Mouse (Mus musculus) heart, embryonic 12.5 days (tissue): ENCODE measurements around the gene C87436. TPM values are rescaled to one million over a fixed set of nuclear protein-coding genes. Genes with fewer than 3 reads are reported as not detected.

Experiments
- ATAC-seq: fragments of 200-750 bp; cut with Nextera tagmentation; 2 replicates; pipeline ENCODE4 v1.8.0; 2017; ENCODE audit warnings: moderate TSS enrichment, moderate library complexity; ENCODE audit not compliant: insufficient number of reproducible peaks, low FRiP score
- H3K27ac ChIP-seq: fragments of 300-500 bp; sonication (generic); 2 replicates; pipeline ENCODE4 v1.5.1; 2016; ENCODE audit warnings: mild to moderate bottlenecking, moderate library complexity; ENCODE audit not compliant: poor library complexity, severe bottlenecking
- H3K27me3 ChIP-seq: fragments of 300-500 bp; sonication (generic); replicated peaks from 2 replicates; pipeline ENCODE4 v1.6.1; 2016; ENCODE audit warnings: mild to moderate bottlenecking, moderate library complexity
- H3K36me3 ChIP-seq: fragments of 300-500 bp; sonication (generic); 2 replicates; pipeline ENCODE4 v1.6.1; 2016; ENCODE audit warnings: mild to moderate bottlenecking, moderate library complexity
- H3K4me1 ChIP-seq: fragments of 300-500 bp; sonication (generic); replicated peaks from 2 replicates; pipeline ENCODE4 v1.6.1; 2016; ENCODE audit warnings: mild to moderate bottlenecking
- H3K4me2 ChIP-seq: fragments of 300-500 bp; sonication (generic); 2 replicates; pipeline ENCODE4 v1.6.1; 2016; ENCODE audit warnings: mild to moderate bottlenecking, moderate library complexity
- H3K4me3 ChIP-seq: fragments of 300-500 bp; sonication (generic); 2 replicates; pipeline ENCODE4 v1.5.1; 2016; ENCODE audit warnings: mild to moderate bottlenecking
- H3K9ac ChIP-seq: fragments of 300-500 bp; sonication (generic); 2 replicates; pipeline ENCODE4 v1.6.1; 2016; ENCODE audit warnings: mild to moderate bottlenecking, moderate library complexity
- H3K9me3 ChIP-seq: fragments of 300-500 bp; sonication (generic); replicated peaks from 2 replicates; pipeline ENCODE4 v1.6.1; 2016; ENCODE audit warnings: mild to moderate bottlenecking, moderate library complexity
- WGBS: fragments of 180-500 bp; shearing (Covaris S2); methylation state at CpG from one replicate; pipeline ENCODE4 v1.1.7; 2016; 5-methylcytosine and 5-hydroxymethylcytosine counted together
- polyA plus RNA-seq: library from polyadenylated mRNA; unstranded; fragments of >200 nt; fragmentation: Nextera tagmentation; extraction: Ambion mirVana; gene quantifications from 2 replicates; pipeline ENCODE4 v1.2.1, GENCODE M21; 2016

Gene C87436
- polyA plus RNA-seq, 1 experiment from 2014 or later, result 16.2 TPM

DNA sequence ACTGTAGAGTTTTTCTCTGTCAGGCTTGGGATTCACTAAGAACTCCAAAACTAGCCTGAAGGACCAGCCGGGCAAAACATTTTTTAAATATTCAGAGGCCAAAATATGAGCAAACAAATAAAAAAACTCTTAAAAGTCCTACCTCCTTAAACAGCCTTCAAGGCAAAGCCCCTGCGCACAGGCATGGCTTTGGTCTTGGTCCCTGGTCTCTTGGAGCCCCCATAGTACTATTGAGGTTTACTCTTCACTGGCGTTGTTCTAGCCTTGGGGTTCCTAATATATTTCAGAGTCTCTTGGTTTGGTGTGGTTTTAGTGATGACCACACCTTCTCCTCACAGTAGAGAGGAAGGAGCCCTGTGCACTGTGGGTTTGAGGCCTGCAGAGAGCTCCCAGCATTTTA is 6.6 kb upstream of the C87436 start:
- WGBS, result 95% methylated on average over 3 of the region's 3 CpGs
- H3K4me1 ChIP-seq, result no peaks in the 10 kb centered on the region

DNA sequence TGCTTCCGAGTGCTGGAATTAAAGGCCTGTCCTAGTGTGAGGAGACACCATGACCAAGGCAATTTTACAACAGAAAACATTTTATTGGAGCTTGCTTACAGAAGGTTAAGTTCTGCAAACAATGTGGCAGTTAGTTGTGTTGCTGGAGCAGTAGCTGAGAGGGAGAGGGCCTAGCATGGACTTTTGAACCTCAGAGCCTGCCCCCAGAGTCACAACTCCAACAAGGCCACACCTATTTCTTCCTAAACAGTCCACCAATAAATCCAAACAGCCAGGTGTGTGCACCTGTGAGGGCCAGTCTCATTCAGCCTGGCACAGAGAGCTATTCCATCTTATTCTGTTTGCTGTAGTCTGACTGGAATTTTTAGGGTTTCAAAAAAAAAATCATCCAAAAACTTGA is 4.5 kb upstream of the C87436 start:
- no peaks in the 10 kb centered on the region for H3K9me3 ChIP-seq
- H3K4me1 ChIP-seq, result no peaks in the 10 kb centered on the region
- H3K27ac ChIP-seq, result no peak overlapping the region
- no peak overlapping the region for H3K4me2 ChIP-seq
- H3K27me3 ChIP-seq, result no peaks in the 10 kb centered on the region
- H3K36me3 ChIP-seq, result peaks cover 65% of the 10 kb centered on the region
- no peak for ATAC-seq
- 94% methylated on average over 1 of the region's 1 CpGs for WGBS
- H3K4me3 ChIP-seq, result no peak overlapping the region
- H3K9ac ChIP-seq, result 0 out of 2 replicates have a peak overlapping the region, but pooled peaks have one; percentile 12

More for the DNA sequence above, 6.6 kb upstream of the C87436 start:
- Histone ChIP-seq H3K36me3 (peaks cover 82% of the 10 kb centered on the region), H3K27ac (no peak overlapping the region), H3K27me3 (no peaks in the 10 kb centered on the region), H3K4me3 (no peak overlapping the region), H3K9ac (no peak overlapping the region), H3K4me2 (no peak overlapping the region), H3K9me3 (no peaks in the 10 kb centered on the region)
- no peak for ATAC-seq

- peak; percentile 77 for ATAC-seq
- peak overlapping the region; percentile 93 for H3K27ac ChIP-seq
- peaks cover 7% of the 10 kb centered on the region for H3K4me1 ChIP-seq
- 2% methylated on average over 14 of the region's 14 CpGs for WGBS
- H3K9me3 ChIP-seq, result no peaks in the 10 kb centered on the region
- no peaks in the 10 kb centered on the region for H3K27me3 ChIP-seq
- H3K4me3 ChIP-seq, result peak overlapping the region; percentile 74
- peak overlapping the region; percentile 77 for H3K9ac ChIP-seq
- H3K36me3 ChIP-seq, result peaks cover 44% of the 10 kb centered on the region
- peak overlapping the region; percentile 78 for H3K4me2 ChIP-seq
These were observed 463 bp upstream of the C87436 start for GRCm38 (mm10) chr6:86437711-86438110.

DNA sequence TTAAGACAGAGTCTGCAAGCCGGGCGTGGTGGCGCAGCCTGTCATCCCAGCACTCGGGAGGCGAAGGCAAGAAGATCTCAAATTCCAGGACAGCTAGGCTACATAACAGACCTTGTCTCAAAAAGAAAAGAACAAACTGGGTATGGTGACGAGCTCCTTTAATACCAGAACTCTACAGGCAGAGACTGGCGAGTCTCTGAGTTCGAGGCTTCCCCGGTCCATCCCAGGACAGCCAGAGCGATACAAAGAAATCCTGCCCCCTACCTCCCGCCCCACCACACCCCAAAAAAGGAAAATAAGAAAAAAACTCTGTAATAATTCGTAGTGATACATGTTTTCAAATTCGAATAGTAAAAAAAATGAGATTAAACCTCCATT is 934 bp downstream of the C87436 start:
- Histone ChIP-seq H3K4me3 (peak overlapping the region; percentile 74), H3K4me2 (peak overlapping the region; percentile 78), H3K9me3 (no peaks in the 10 kb centered on the region), H3K9ac (peak overlapping the region; percentile 77), H3K36me3 (peaks cover 45% of the 10 kb centered on the region), H3K4me1 (peaks cover 7% of the 10 kb centered on the region), H3K27me3 (no peaks in the 10 kb centered on the region), H3K27ac (peak overlapping the region; percentile 93)
- no peak for ATAC-seq
- 3% methylated on average over 13 of the region's 13 CpGs for WGBS

DNA sequence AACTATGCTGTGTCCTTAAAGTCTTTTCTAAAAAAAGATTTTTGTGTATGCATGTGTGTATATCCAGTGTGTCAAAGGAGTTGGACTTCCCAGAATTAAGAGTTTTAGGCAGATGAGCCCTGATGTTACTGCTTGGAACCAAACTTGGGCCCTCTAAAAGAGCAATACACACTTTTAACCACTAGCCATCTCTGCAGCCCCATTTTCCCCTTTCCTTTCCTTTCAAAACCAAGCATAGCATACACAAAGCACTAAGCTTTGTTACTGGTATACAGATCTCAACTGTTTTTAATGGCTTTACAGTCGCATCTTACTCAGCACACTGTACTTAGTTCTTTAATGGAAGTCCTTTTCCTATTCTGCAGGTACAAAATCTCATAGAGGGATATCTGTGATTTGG is 1.4 kb downstream of the C87436 start:
- WGBS, result 90% methylated on average over 1 of the region's 1 CpGs
- Histone ChIP-seq H3K4me3 (peak overlapping the region; percentile 74), H3K9ac (0 out of 2 replicates have a peak overlapping the region, but pooled peaks have one; percentile 31), H3K4me2 (peak overlapping the region; percentile 78), H3K27me3 (no peaks in the 10 kb centered on the region), H3K27ac (no peak overlapping the region), H3K36me3 (peaks cover 45% of the 10 kb centered on the region), H3K4me1 (peaks cover 7% of the 10 kb centered on the region), H3K9me3 (no peaks in the 10 kb centered on the region)
- ATAC-seq, result no peak

DNA sequence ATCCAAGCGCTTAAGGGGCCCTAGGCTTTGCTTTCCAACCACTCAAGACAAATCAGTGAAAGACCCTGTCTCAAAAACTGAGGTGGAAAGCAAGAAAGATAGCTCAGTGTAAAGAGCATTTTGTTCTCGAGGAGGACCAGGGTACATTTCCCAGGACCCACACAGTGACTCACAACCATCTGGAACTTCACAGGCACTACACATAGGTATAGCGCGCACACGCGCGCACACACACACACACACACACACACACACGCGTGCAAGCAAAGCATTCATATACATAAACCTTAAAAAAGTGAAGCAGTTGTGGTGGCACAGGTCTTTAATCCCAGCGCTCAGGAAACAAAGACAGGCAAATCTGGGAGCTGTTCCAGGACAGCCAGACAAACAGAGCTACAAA is 3.4 kb downstream of the C87436 start:
- WGBS, result 93% methylated on average over 10 of the region's 10 CpGs
- H3K4me2 ChIP-seq, result no peak overlapping the region
- no peak overlapping the region for H3K27ac ChIP-seq
- H3K4me3 ChIP-seq, result no peak overlapping the region
- H3K27me3 ChIP-seq, result no peaks in the 10 kb centered on the region
- peaks cover 41% of the 10 kb centered on the region for H3K36me3 ChIP-seq
- peaks cover 7% of the 10 kb centered on the region for H3K4me1 ChIP-seq
- no peak for ATAC-seq
- no peak overlapping the region for H3K9ac ChIP-seq
- H3K9me3 ChIP-seq, result no peaks in the 10 kb centered on the region

GRCm38 (mm10) chr6:86445551-86445950 is 7.4 kb downstream of the C87436 start:
- Histone ChIP-seq H3K36me3 (peaks cover 68% of the 10 kb centered on the region), H3K4me1 (no peaks in the 10 kb centered on the region), H3K9ac (no peak overlapping the region), H3K4me2 (no peak overlapping the region), H3K27ac (no peak overlapping the region), H3K4me3 (no peak overlapping the region), H3K9me3 (no peaks in the 10 kb centered on the region), H3K27me3 (no peaks in the 10 kb centered on the region)
- WGBS, result 89% methylated on average over 18 of the region's 18 CpGs
- ATAC-seq, result no peak

GRCm38 (mm10) chr6:86446927-86447568 is 8.9 kb downstream of the C87436 start:
- 89% methylated on average over 1 of the region's 1 CpGs for WGBS
- H3K36me3 ChIP-seq, result peaks cover 72% of the 10 kb centered on the region
- no peaks in the 10 kb centered on the region for H3K4me1 ChIP-seq
- H3K4me2 ChIP-seq, result no peak overlapping the region
- no peak overlapping the region for H3K4me3 ChIP-seq
- H3K9me3 ChIP-seq, result no peaks in the 10 kb centered on the region
- no peak overlapping the region for H3K9ac ChIP-seq
- H3K27me3 ChIP-seq, result no peaks in the 10 kb centered on the region
- H3K27ac ChIP-seq, result no peak overlapping the region
- ATAC-seq, result no peak

GRCm38 (mm10) chr6:86456727-86457126 is 18.6 kb downstream of the C87436 start:
- Histone ChIP-seq H3K36me3 (peaks cover 73% of the 10 kb centered on the region), H3K27ac (no peak overlapping the region), H3K4me3 (no peak overlapping the region), H3K9ac (no peak overlapping the region), H3K4me1 (no peaks in the 10 kb centered on the region), H3K4me2 (no peak overlapping the region), H3K9me3 (no peaks in the 10 kb centered on the region), H3K27me3 (no peaks in the 10 kb centered on the region)
- 95% methylated on average over 3 of the region's 3 CpGs for WGBS
- no peak for ATAC-seq

DNA sequence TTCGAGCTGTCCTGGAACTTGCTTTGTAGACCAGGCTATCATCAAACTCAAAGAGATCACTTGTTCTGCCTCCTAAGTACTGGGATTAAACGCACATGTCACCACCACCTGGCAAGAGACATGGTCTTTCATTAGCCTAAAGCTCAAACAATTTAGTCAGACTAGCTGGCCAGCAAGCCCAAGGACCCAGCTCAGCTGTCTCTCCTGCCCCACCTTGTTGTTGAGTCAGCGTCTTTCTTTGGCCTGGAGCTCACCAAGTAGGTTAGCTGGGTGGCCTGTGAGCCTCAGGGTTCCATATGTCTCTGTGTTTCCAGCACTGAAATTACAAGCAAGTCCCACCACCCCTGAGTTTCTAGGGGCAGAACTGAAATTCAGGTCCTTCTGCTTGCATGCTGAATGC is 24.9 kb downstream of the C87436 start:
- H3K36me3 ChIP-seq, result peaks cover 75% of the 10 kb centered on the region
- H3K4me1 ChIP-seq, result no peaks in the 10 kb centered on the region
- no peak overlapping the region for H3K4me2 ChIP-seq
- 90% methylated on average over 3 of the region's 3 CpGs for WGBS
- no peak for ATAC-seq
- no peaks in the 10 kb centered on the region for H3K27me3 ChIP-seq
- no peaks in the 10 kb centered on the region for H3K9me3 ChIP-seq
- no peak overlapping the region for H3K27ac ChIP-seq
- no peak overlapping the region for H3K4me3 ChIP-seq
- no peak overlapping the region for H3K9ac ChIP-seq

DNA sequence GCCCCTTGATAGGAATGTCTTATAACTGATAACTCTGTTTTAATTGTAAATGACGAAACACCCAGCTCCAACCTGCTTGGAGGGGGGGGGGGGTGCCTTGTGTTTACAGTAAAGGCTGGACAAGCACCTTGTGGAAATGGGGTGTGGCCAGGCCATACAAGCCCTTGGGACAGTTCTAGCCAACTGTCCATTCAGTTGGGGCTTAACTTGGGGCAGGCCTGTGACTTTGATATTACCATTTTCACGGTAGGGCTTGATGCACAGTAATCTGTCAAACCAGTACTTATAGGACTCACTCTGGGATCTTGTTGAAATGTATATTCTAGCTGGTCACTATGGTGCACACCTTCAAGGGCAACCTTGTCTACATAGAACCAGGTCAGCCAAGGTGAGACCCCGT is 33.1 kb downstream of the C87436 start:
- Histone ChIP-seq H3K4me3 (no peak overlapping the region), H3K4me2 (peak overlapping the region; percentile 62), H3K4me1 (peaks cover 29% of the 10 kb centered on the region), H3K27ac (peak overlapping the region; percentile 81), H3K36me3 (peaks cover 16% of the 10 kb centered on the region), H3K9ac (no peak overlapping the region; the same call in 1 of the 2 replicates), H3K9me3 (no peaks in the 10 kb centered on the region), H3K27me3 (no peaks in the 10 kb centered on the region)
- ATAC-seq, result no peak
- 84% methylated on average over 3 of the region's 3 CpGs for WGBS

GRCm38 (mm10) chr6:86471760-86472099 is 33.6 kb downstream of the C87436 start:
- peak; percentile 33 for ATAC-seq
- H3K27me3 ChIP-seq, result no peaks in the 10 kb centered on the region
- peak overlapping the region; percentile 81 for H3K27ac ChIP-seq
- H3K4me1 ChIP-seq, result peaks cover 34% of the 10 kb centered on the region
- peaks cover 14% of the 10 kb centered on the region for H3K36me3 ChIP-seq
- no peaks in the 10 kb centered on the region for H3K9me3 ChIP-seq
- H3K4me3 ChIP-seq, result peak overlapping the region; percentile 33
- H3K9ac ChIP-seq, result peak overlapping the region; percentile 47
- H3K4me2 ChIP-seq, result peak overlapping the region; percentile 62
- 20% methylated on average over 9 of the region's 9 CpGs for WGBS
